Mouse (Mus musculus): ENCODE data around the gene Psmd9. TPM values are rescaled to one million over a fixed set of nuclear protein-coding genes. Genes with fewer than 3 reads are reported as not detected.

The Psmd9 gene
- polyA plus RNA-seq, 1 experiment = 27.1 TPM

DNA sequence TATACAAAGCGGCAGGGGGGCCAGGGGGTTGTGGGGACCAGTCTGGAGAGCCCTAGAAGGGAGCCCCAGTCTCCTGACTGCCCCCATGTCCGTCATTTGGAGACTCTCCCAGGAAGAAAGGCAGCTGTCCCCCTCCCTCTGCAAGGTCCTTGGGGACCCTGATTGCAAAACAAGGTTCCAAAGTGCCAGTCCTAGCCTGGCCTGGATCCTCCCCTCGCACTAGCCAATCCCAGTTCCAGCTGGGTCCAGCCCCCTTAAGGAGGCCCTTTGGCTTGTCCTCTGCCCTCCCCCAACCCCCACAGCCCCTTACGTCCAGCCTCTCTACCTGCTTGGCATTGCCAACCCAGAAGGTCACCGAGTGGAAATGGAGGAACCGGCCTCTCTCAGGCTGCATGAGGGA is 12.3 kb downstream of the Psmd9 start:
- H3K4me3 ChIP-seq (ENCODE audit: insufficient read depth, low read length) = no peak overlapping the region
- no peaks in the 10 kb centered on the region for H3K4me1 ChIP-seq (ENCODE audit: control insufficient read depth, insufficient read depth, low read length)
- TF ChIP-seq POLR2A (IDR thresholded peaks at IDR 0.05; ENCODE audit: extremely low read depth, insufficient read depth, low read length) (no peak), CTCF (IDR thresholded peaks at IDR 0.05; ENCODE audit: extremely low read depth, insufficient read depth, low read length) (no peak)
- no peak overlapping the region for H3K27ac ChIP-seq (ENCODE audit: insufficient read depth, low read length)

DNA sequence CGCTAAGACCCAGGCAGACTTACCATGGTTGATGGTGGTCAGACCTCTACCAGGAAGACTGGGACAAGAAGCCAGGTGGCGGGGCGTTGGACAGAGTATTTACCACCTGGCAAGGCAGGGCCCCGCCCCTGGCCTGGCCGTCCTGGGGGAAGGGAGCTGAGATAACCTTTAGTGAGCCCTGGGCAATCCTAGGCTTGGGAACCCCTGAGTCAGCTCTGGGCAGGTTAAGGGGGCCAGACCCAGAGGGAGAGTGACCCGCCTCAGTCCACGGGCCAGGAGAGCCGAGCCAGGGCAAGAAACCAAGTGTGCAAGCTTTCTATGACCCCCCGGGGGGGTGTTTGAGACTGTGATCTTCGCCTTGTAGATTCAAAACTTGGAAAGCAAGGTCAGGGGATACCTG is 13.4 kb downstream of the Psmd9 start, which contains the start of gene Hpd:
TSS of gene Hpd (minus strand) at position 77 of the 400 bp plus-strand sequence.
- Histone ChIP-seq H3K4me1 (ENCODE audit: control insufficient read depth, insufficient read depth, low read length) (no peaks in the 10 kb centered on the region), H3K27ac (ENCODE audit: insufficient read depth, low read length) (no peak within 1 kb of the TSS)
- TF ChIP-seq POLR2A (IDR thresholded peaks at IDR 0.05; ENCODE audit: extremely low read depth, insufficient read depth, low read length) (no peak), CTCF (IDR thresholded peaks at IDR 0.05; ENCODE audit: extremely low read depth, insufficient read depth, low read length) (no peak)

DNA sequence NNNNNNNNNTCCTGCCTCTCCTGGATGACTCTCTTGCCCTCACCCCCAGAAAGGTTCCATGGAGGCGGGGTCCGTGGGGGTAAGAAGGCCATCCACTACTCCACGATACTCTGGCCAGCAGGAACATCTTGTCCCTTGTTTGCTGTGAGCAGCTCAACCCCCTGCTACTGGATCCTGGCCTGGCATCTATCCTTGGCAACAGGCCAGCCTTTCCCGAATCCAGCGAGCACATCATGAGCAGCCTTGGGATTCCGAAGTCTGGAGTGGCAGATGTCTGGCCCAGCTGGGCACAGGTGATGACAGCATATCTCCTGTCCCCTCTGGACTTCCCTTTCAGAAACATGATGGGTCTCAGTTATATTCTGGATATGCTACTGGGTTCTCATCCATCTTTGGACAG is 16.8 kb downstream of the Psmd9 start:
- no peaks in the 10 kb centered on the region for H3K4me1 ChIP-seq (ENCODE audit: control insufficient read depth, insufficient read depth, low read length)
- TF ChIP-seq POLR2A (IDR thresholded peaks at IDR 0.05; ENCODE audit: extremely low read depth, insufficient read depth, low read length) (no peak), CTCF (IDR thresholded peaks at IDR 0.05; ENCODE audit: extremely low read depth, insufficient read depth, low read length) (no peak)
- no peak overlapping the region for H3K27ac ChIP-seq (ENCODE audit: insufficient read depth, low read length)
- H3K4me3 ChIP-seq (ENCODE audit: insufficient read depth, low read length) = no peak overlapping the region

More for the DNA sequence above, 13.4 kb downstream of the Psmd9 start, which contains the start of gene Hpd:
- H3K4me3 ChIP-seq (ENCODE audit: insufficient read depth, low read length) = no peak within 1 kb of the TSS

DNA sequence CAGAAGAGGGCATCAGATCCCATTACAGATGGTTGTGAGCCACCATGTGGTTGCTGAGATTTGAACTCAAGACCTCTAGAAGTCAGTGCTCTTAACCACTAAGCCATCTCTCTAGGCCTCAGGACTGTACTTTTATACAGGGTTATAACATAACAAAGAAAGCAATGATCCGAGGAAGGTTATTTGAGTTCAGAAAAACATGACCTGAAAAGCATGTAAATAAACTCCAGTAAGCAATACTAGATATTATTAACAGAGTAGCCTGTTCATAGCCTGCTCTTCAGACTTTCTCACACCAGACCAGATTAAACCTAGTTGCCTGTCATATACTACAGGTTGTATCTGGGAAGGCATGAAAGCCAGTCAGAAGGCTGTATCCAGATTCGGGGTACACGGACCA is 18.1 kb downstream of the Psmd9 start:
- H3K4me3 ChIP-seq (ENCODE audit: insufficient read depth, low read length) = no peak overlapping the region
- no peak for TF ChIP-seq CTCF (IDR thresholded peaks at IDR 0.05; ENCODE audit: extremely low read depth, insufficient read depth, low read length)
- TF ChIP-seq POLR2A (IDR thresholded peaks at IDR 0.05; ENCODE audit: extremely low read depth, insufficient read depth, low read length) = no peak
- no peaks in the 10 kb centered on the region for H3K4me1 ChIP-seq (ENCODE audit: control insufficient read depth, insufficient read depth, low read length)
- H3K27ac ChIP-seq (ENCODE audit: insufficient read depth, low read length) = no peak overlapping the region

DNA sequence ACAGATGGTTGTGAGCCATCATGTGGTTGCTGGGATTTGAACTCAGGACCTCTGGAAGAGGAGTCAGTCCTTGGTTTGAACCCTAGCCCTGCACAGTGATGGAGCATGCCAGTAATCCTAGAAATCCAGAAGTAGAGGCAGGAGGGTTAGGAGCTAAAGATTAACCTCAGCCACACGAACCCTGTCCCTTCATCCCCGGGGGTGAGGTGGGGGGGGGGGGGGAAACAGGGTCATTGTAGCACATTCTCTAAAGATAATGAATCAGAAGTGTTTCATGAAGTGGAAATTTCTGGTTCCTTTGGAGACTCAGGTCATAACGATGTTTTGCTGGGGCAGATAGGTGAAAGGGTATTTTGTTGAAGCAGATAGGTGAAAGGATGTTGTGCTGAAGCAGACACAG is 21.7 kb downstream of the Psmd9 start:
- TF ChIP-seq POLR2A (IDR thresholded peaks at IDR 0.05; ENCODE audit: extremely low read depth, insufficient read depth, low read length) (no peak), CTCF (IDR thresholded peaks at IDR 0.05; ENCODE audit: extremely low read depth, insufficient read depth, low read length) (no peak)
- Histone ChIP-seq H3K27ac (ENCODE audit: insufficient read depth, low read length) (no peak overlapping the region), H3K4me3 (ENCODE audit: insufficient read depth, low read length) (no peak overlapping the region), H3K4me1 (ENCODE audit: control insufficient read depth, insufficient read depth, low read length) (no peaks in the 10 kb centered on the region)

DNA sequence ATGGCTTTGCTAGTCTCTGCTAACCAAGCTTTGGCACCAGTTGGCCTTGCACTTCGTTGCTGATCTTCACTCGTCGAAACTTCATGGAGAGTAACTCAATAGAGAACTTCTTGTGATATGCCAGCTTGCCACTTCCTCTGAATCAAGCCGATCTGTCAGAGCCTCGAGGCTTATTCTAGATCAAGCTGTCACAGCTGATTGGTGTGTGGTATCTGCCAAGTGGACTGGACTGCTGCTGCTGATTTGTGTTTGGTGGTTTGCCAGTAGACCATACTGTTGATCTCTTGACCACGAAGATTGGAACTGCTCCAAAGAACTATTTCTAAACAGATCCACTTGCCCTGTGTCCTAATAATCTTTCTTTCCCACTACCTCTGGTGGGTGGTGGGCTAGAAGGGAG is 22.2 kb downstream of the Psmd9 start:
- no peak overlapping the region for H3K4me3 ChIP-seq (ENCODE audit: insufficient read depth, low read length)
- TF ChIP-seq CTCF (IDR thresholded peaks at IDR 0.05; ENCODE audit: extremely low read depth, insufficient read depth, low read length) (no peak), POLR2A (IDR thresholded peaks at IDR 0.05; ENCODE audit: extremely low read depth, insufficient read depth, low read length) (no peak)
- H3K4me1 ChIP-seq (ENCODE audit: control insufficient read depth, insufficient read depth, low read length) = no peaks in the 10 kb centered on the region
- H3K27ac ChIP-seq (ENCODE audit: insufficient read depth, low read length) = no peak overlapping the region

DNA sequence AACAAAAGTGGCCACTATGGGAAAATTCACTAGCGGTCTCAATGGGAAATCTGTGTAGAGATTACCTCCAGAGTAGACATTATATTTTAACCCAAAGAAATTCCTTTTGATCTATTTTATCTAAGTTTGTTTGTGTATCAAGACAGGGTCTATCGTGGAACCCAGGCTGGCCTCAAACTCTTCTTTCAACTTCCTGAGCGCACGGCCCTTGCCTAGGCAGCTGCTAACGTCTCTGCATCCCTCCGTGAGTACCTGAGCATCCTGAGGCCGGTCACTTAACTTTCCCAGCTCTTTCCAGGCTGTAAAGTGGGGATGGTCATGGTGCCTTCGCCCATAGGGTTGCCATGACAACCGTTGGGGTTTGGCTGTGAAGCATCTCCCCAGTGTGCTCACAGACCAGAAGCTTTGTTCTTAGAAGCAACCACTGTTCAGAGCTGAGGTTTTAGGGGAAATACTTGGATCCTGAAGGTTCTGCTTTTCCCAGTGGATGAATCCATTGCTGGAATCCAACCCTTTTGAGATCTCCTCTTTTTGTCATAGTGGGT is 23.5 kb downstream of the Psmd9 start:
- Histone ChIP-seq H3K27ac (ENCODE audit: insufficient read depth, low read length) (no peak overlapping the region), H3K4me1 (ENCODE audit: control insufficient read depth, insufficient read depth, low read length) (no peaks in the 10 kb centered on the region), H3K4me3 (ENCODE audit: insufficient read depth, low read length) (no peak overlapping the region)
- TF ChIP-seq POLR2A (IDR thresholded peaks at IDR 0.05; ENCODE audit: extremely low read depth, insufficient read depth, low read length) (no peak), CTCF (IDR thresholded peaks at IDR 0.05; ENCODE audit: extremely low read depth, insufficient read depth, low read length) (no peak)

DNA sequence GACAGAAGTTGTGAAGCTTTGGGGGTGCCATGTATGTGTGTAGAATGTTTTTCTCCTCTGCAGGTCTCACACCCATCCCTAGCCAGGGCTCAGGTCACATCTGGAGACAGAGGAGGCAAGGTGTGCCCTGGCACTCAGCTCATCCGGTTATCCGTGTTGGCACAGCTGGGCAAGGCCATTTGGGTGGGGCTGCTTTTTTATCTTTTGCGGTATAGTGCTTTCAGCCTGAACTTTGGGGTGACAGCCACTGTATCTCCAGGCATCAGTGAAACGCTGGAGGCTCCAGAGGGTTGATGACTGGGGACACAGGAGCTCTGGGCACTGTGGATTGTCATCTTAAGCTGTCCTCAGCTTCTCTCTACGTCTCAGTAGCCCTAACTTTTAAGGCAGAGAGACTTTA is 24.2 kb downstream of the Psmd9 start:
- Histone ChIP-seq H3K4me3 (ENCODE audit: insufficient read depth, low read length) (no peak overlapping the region), H3K4me1 (ENCODE audit: control insufficient read depth, insufficient read depth, low read length) (no peaks in the 10 kb centered on the region), H3K27ac (ENCODE audit: insufficient read depth, low read length) (no peak overlapping the region)
- TF ChIP-seq POLR2A (IDR thresholded peaks at IDR 0.05; ENCODE audit: extremely low read depth, insufficient read depth, low read length) = no peak
- no peak for TF ChIP-seq CTCF (IDR thresholded peaks at IDR 0.05; ENCODE audit: extremely low read depth, insufficient read depth, low read length)

DNA sequence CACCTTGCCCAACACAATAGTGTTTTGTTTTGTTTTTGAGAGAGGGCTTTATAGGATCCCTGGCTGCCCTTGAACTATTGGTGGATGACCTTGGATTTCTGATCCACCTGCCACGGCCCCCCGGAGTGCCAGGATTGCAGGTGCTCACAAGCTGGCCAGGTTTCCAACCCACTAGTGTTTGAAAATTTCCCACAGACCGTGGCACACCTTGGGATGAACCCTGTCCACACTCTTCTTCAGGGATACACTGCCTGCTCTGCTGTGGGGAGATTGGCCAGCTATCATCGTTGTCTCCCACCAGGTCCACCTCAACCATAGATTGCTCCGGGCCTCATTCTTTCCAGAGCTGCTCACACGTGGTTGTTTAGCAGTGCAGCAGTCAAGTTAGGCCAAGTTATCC is 25.6 kb downstream of the Psmd9 start:
- no peak overlapping the region for H3K4me3 ChIP-seq (ENCODE audit: insufficient read depth, low read length)
- TF ChIP-seq POLR2A (IDR thresholded peaks at IDR 0.05; ENCODE audit: extremely low read depth, insufficient read depth, low read length) (no peak), CTCF (IDR thresholded peaks at IDR 0.05; ENCODE audit: extremely low read depth, insufficient read depth, low read length) (no peak)
- H3K4me1 ChIP-seq (ENCODE audit: control insufficient read depth, insufficient read depth, low read length) = no peaks in the 10 kb centered on the region
- H3K27ac ChIP-seq (ENCODE audit: insufficient read depth, low read length) = no peak overlapping the region

DNA sequence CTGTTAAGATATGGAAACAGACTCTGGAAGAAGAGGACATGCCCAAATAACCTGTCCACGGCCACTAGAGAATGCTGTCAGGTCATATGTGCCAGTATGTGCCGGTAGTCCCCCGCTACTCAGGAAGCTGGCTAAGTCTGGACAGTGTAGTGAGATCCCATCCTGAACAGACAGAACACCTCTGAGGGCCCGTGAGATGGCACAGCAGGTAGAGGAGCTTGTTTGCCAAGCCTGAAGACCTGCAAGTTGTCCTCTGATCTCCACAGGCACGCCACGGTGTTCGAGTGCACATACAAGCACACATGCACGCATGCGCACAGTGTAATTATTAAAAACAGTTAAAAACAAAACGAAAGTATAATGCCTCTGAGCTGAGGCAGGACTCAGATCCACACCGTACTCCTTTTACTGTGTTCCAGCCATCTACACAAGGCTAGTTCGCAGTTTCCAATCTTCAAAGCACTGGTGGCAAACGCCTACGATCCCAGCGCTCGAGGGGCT is 26.3 kb downstream of the Psmd9 start:
- no peak overlapping the region for H3K27ac ChIP-seq (ENCODE audit: insufficient read depth, low read length)
- H3K4me1 ChIP-seq (ENCODE audit: control insufficient read depth, insufficient read depth, low read length) = no peaks in the 10 kb centered on the region
- no peak for TF ChIP-seq POLR2A (IDR thresholded peaks at IDR 0.05; ENCODE audit: extremely low read depth, insufficient read depth, low read length)
- no peak for TF ChIP-seq CTCF (IDR thresholded peaks at IDR 0.05; ENCODE audit: extremely low read depth, insufficient read depth, low read length)
- no peak overlapping the region for H3K4me3 ChIP-seq (ENCODE audit: insufficient read depth, low read length)

Measured in cortical plate, adult 2 months (tissue).